Mouse (Mus musculus) hindbrain, embryonic 15.5 days (tissue): Measurements from ENCODE around the gene Gm49325. TPM values are rescaled to one million over a fixed set of nuclear protein-coding genes. Genes with fewer than 3 reads are reported as not detected.

ENCODE experiments used
- ATAC-seq: fragments of 200-750 bp; cut with Nextera tagmentation; 2 replicates; pipeline ENCODE4 v1.8.0; 2017; ENCODE audit warnings: low read depth, moderate number of reproducible peaks, moderate TSS enrichment; ENCODE audit not compliant: low FRiP score
- H3K27ac ChIP-seq: fragments of 300-500 bp; sonication (generic); replicated peaks from 2 replicates; pipeline ENCODE4 v1.5.1; 2015; ENCODE audit warnings: mild to moderate bottlenecking, inconsistent platforms
- H3K27me3 ChIP-seq: fragments of 300-500 bp; sonication (generic); 2 replicates; pipeline ENCODE4 v1.6.1; 2015; ENCODE audit warnings: control low read depth, inconsistent platforms
- H3K36me3 ChIP-seq: fragments of 300-500 bp; sonication (generic); 2 replicates; pipeline ENCODE4 v1.6.1; 2015; ENCODE audit warnings: control low read depth, inconsistent platforms
- H3K4me1 ChIP-seq: fragments of 300-500 bp; sonication (generic); replicated peaks from 2 replicates; pipeline ENCODE4 v1.6.1; 2015; ENCODE audit warnings: control low read depth, inconsistent platforms
- H3K4me2 ChIP-seq: fragments of 300-500 bp; sonication (generic); 2 replicates; pipeline ENCODE4 v1.6.1; 2015; ENCODE audit warnings: moderate library complexity, mild to moderate bottlenecking, inconsistent platforms
- H3K4me3 ChIP-seq: fragments of 300-500 bp; sonication (generic); 2 replicates; pipeline ENCODE4 v1.5.1; 2015; ENCODE audit warnings: mild to moderate bottlenecking, inconsistent platforms
- H3K9ac ChIP-seq: fragments of 300-500 bp; sonication (generic); 2 replicates; pipeline ENCODE4 v1.6.1; 2015; ENCODE audit warnings: inconsistent platforms
- H3K9me3 ChIP-seq: fragments of 300-500 bp; sonication (generic); 2 replicates; pipeline ENCODE4 v1.6.1; 2016; ENCODE audit warnings: control low read depth, inconsistent platforms
- WGBS: fragments of 180-500 bp; shearing (Covaris S2); methylation state at CpG from one replicate; pipeline ENCODE4 v1.1.7; 2015; 5-methylcytosine and 5-hydroxymethylcytosine counted together
- polyA plus RNA-seq: library from polyadenylated mRNA; unstranded; fragments of >200 nt; fragmentation: Nextera tagmentation; extraction: Ambion mirVana; gene quantifications from 2 replicates; pipeline ENCODE4 v1.2.1, GENCODE M21; 2015

Gm49325 gene
- polyA plus RNA-seq, 1 experiment from 2014 or later = 2.9 TPM

DNA sequence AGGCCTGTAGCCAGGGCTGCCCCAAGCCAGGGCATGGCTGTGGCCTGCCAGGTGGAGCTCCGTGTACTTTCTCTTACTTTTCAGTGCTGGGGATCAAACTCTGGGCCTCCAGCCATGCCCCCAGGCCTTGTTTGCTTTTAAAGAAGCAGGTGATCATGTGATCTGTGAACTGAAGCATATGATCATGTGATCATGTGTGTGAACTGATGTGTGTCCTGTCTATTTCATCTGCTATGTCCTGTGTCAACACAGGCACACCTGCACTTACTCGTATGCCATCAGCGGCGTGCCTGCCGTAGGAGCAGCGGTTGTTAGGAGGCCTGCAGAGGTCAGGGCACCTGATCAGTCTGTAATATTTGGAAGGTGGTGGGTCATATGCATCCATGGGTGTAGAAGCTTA, 28.0 kb downstream of the Gm49325 start:
- Histone ChIP-seq H3K9me3 (no peaks in the 10 kb centered on the region), H3K4me1 (peaks cover 14% of the 10 kb centered on the region), H3K36me3 (peaks cover 18% of the 10 kb centered on the region), H3K4me2 (no peak overlapping the region), H3K27ac (no peak overlapping the region; the same call in 1 of the 2 replicates), H3K27me3 (no peaks in the 10 kb centered on the region), H3K9ac (no peak overlapping the region), H3K4me3 (no peak overlapping the region)
- 75% methylated on average over 6 of the region's 6 CpGs for WGBS
- no peak for ATAC-seq

DNA sequence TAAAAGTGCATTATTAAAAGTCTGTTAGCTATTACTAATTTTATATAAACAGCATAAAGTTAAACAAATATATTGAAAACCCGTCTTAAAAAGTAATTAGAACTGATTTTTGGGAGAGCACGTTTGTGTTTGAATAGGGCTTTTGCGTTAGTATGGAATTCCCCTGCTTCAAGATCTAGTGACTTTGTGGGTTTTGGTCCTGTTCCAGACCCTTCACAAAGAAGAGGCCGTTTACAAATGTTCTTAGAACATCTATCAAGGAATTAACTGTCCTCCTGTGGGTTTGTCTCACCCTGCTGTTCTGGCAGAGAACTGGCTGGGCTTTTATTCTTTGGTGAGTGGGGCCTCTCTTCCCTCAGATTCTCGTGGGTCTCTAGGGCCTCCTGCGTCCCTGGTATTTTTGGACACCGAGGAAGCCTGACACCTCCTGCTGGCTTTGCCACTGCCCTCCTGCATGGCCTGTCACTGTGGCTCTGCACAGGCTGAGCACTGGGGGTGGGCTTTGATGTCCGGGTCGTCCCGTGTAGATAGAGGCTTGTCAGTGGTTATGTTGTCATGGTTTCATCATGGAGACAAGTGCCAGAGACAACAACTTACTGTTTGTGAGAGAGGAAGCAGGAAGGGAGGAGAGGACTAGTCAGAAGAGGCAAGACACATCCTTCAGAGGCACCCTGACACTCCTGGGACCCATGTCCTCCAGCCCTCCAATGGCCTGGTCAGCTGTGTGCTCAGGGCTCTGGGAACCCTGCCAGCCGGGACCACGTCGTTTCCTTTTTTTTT, 28.6 kb downstream of the Gm49325 start:
- Histone ChIP-seq H3K4me2 (no peak overlapping the region), H3K4me1 (peaks cover 15% of the 10 kb centered on the region), H3K36me3 (peaks cover 18% of the 10 kb centered on the region), H3K9me3 (no peaks in the 10 kb centered on the region), H3K27me3 (no peaks in the 10 kb centered on the region), H3K27ac (no peak overlapping the region), H3K9ac (no peak overlapping the region), H3K4me3 (no peak overlapping the region)
- peak; percentile 78; the same call in 1 of the 2 replicates for ATAC-seq
- 44% methylated on average over 13 of the region's 13 CpGs for WGBS

DNA sequence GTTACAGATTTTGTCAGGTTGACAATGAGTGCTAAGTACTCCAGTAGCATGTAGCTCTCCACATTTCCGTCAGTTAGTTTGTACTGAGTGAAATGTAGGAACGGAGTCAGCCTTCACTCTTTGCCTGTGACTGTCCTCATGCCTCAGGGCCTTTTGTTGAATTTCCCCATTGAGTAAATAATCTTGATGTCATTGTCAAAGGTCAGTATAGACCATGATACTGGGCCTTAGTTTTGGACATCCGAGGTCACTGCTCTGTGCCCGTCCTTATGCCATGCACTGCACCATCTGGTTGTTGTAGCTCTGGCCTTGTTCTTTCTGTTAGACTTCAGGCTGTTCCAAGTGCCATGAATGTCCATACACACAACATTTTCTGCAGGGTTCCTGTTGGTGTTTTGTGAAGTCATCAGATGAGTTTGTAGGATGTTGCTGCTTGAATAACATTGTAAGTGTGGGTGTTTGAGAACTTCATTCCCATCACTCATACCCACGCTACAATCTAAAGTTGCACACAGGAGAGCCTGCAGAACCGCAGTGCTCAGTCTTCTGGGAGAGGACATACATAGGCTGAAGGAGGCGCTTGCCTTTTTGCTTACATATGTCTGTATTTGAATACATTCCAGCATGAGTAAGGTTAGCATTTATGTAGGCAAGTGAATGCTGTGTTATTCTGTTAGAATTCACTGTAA, 30.4 kb downstream of the Gm49325 start:
- H3K9ac ChIP-seq = no peak overlapping the region
- peaks cover 15% of the 10 kb centered on the region for H3K4me1 ChIP-seq
- H3K4me3 ChIP-seq = no peak overlapping the region
- no peak overlapping the region for H3K27ac ChIP-seq
- WGBS = 89% methylated on average over 7 of the region's 7 CpGs
- H3K4me2 ChIP-seq = no peak overlapping the region
- no peak for ATAC-seq
- H3K27me3 ChIP-seq = no peaks in the 10 kb centered on the region
- no peaks in the 10 kb centered on the region for H3K9me3 ChIP-seq
- H3K36me3 ChIP-seq = peaks cover 18% of the 10 kb centered on the region

DNA sequence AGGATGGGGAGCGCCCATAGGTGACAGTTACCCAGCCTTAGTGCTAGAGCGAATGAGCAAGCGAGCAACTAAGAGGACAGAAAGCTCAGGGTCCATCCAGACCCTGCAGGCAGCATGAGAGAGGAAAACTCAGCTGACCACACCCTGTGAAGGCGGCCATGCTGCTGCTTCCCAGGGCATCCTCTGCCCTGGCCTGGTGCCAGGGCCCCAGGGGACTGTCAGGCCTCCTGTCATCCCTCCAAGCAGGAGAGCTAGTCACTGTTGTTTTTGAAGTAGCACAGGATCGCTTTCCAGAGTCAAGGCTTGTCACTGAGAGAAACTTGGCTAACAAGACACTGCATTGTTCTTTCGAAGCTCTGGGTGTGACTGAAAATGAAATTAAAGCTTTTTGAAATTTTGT, 33.0 kb downstream of the Gm49325 start:
- H3K9ac ChIP-seq = no peak overlapping the region
- 66% methylated on average over 6 of the region's 6 CpGs for WGBS
- no peak for ATAC-seq

DNA sequence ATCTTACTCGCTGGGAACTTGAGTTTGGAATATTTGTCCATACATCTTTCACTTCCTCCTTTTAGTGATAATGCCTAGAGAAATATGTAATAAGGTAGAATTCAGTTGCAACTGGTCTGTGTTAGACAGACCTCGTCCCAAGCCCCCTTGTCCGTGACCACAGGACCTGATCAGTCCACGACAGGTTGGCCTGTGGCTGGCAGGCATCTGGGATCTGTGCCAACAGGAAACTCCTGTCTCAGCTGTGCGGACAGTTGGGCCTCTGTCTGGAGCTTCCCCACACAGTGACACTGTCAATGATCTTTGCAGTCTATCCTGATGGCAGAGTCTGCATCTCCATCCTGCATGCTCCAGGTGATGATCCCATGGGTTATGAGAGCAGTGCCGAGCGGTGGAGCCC, 37.2 kb downstream of the Gm49325 start:
- Histone ChIP-seq H3K9me3 (no peaks in the 10 kb centered on the region), H3K27me3 (no peaks in the 10 kb centered on the region), H3K36me3 (peaks cover 39% of the 10 kb centered on the region), H3K4me1 (peaks cover 5% of the 10 kb centered on the region; the same call in 1 of the 2 replicates), H3K4me3 (no peak overlapping the region), H3K27ac (no peak overlapping the region), H3K9ac (no peak overlapping the region), H3K4me2 (no peak overlapping the region)
- 78% methylated on average over 7 of the region's 7 CpGs for WGBS
- ATAC-seq = no peak

More for the DNA sequence above, 33.0 kb downstream of the Gm49325 start:
- Histone ChIP-seq H3K9me3 (no peaks in the 10 kb centered on the region), H3K4me2 (no peak overlapping the region), H3K27ac (no peak overlapping the region), H3K4me3 (no peak overlapping the region), H3K27me3 (no peaks in the 10 kb centered on the region), H3K36me3 (peaks cover 22% of the 10 kb centered on the region), H3K4me1 (peaks cover 13% of the 10 kb centered on the region)

DNA sequence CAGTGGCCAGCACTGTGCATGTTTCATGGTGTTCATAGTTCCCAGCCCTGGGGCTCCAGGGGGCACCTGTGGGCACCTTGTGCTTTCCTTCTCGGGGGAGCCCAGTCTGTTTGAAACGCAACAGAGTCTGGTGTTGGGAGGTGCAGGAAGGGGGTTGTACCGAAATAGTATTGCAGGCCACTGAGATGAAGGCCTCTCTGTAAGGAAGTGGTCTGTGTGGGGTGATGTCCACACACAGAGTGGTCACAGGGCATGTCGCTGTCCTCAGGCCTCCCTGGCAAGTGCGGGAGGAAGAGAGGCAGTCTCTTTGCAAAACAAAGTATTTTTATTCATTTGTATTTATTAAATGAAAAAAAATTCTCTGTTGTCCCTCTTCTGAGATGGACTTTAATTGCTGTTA, 39.6 kb downstream of the Gm49325 start:
- no peaks in the 10 kb centered on the region for H3K9me3 ChIP-seq

DNA sequence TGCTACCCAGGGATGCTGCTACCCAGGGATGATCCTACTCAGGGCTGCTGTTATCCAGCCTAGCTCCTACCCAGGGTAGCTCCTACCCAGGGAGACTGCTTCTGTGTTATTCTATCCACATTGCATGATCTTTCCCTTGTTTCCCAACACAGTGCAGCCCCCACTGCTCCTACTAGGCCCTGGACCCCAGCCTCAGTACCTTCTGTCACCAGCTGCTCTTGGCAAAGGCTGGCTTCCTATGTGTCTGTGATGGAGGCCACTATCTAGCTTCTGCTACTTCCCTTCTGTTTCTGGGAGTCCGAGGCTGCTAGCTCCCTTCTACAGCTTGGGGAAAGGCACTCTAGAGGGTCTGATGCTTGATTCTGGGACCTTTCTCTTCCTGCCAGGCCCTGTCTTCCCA, 41.5 kb downstream of the Gm49325 start:
- WGBS = 75% methylated on average over 1 of the region's 1 CpGs
- Histone ChIP-seq H3K36me3 (peaks cover 30% of the 10 kb centered on the region), H3K27me3 (no peaks in the 10 kb centered on the region), H3K9ac (no peak overlapping the region), H3K4me1 (no peaks in the 10 kb centered on the region), H3K27ac (no peak overlapping the region), H3K4me2 (no peak overlapping the region), H3K9me3 (no peaks in the 10 kb centered on the region), H3K4me3 (no peak overlapping the region)
- ATAC-seq = no peak

More for the DNA sequence above, 39.6 kb downstream of the Gm49325 start:
- Histone ChIP-seq H3K36me3 (peaks cover 39% of the 10 kb centered on the region), H3K27ac (no peak overlapping the region), H3K4me3 (no peak overlapping the region), H3K4me2 (no peak overlapping the region), H3K4me1 (no peaks in the 10 kb centered on the region), H3K9ac (no peak overlapping the region), H3K27me3 (no peaks in the 10 kb centered on the region)
- no peak for ATAC-seq
- WGBS = 93% methylated on average over 5 of the region's 5 CpGs

DNA sequence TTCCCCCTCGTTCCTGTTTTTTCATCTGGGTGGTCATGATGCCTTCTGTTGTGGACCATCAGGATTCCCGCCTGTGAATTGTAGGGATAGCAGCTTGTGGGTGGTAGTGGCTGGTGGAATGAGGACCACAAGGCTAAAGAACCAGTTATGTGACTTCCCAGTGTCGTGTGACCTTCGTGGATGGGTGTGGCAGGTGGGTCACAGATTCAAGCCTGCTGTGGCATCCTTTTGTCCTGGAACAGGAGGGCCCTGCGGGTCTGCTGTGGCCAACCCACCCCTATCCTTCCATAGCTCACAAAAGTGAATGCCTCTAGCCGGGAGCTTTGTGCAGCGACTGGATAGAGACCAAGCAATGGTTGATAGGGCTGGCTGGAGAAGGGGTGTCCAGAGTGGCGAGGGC, 41.9 kb downstream of the Gm49325 start:
- 85% methylated on average over 8 of the region's 8 CpGs for WGBS
- no peaks in the 10 kb centered on the region for H3K4me1 ChIP-seq
- H3K9ac ChIP-seq = no peak overlapping the region
- H3K27ac ChIP-seq = no peak overlapping the region
- H3K27me3 ChIP-seq = no peaks in the 10 kb centered on the region
- H3K9me3 ChIP-seq = no peaks in the 10 kb centered on the region
- H3K4me2 ChIP-seq = no peak overlapping the region
- no peak overlapping the region for H3K4me3 ChIP-seq
- H3K36me3 ChIP-seq = peaks cover 30% of the 10 kb centered on the region
- ATAC-seq = no peak

DNA sequence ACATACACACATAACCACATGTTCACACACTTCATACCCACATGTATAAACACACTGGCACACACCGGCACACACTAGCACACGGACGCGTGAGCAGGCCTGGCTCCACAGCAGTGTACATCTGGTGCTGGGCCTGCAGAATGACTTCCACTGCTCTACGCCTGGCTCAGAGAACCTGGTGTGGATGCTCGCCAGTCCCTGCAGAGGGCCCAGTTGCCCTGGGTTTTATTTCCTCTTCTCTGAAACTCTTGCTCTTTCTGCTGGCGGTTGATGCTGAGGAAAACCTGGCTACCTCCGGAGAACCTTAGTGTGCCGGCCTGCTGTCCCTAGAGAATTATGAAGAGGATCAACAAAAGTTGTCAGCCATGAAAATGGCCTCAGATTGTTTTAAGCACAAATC, 46.0 kb downstream of the Gm49325 start:
- ATAC-seq = no peak
- WGBS = 79% methylated on average over 9 of the region's 9 CpGs
- Histone ChIP-seq H3K4me1 (no peaks in the 10 kb centered on the region), H3K27me3 (no peaks in the 10 kb centered on the region), H3K9me3 (no peaks in the 10 kb centered on the region), H3K9ac (no peak overlapping the region), H3K36me3 (no peaks in the 10 kb centered on the region), H3K4me2 (no peak overlapping the region), H3K27ac (no peak overlapping the region), H3K4me3 (no peak overlapping the region)

DNA sequence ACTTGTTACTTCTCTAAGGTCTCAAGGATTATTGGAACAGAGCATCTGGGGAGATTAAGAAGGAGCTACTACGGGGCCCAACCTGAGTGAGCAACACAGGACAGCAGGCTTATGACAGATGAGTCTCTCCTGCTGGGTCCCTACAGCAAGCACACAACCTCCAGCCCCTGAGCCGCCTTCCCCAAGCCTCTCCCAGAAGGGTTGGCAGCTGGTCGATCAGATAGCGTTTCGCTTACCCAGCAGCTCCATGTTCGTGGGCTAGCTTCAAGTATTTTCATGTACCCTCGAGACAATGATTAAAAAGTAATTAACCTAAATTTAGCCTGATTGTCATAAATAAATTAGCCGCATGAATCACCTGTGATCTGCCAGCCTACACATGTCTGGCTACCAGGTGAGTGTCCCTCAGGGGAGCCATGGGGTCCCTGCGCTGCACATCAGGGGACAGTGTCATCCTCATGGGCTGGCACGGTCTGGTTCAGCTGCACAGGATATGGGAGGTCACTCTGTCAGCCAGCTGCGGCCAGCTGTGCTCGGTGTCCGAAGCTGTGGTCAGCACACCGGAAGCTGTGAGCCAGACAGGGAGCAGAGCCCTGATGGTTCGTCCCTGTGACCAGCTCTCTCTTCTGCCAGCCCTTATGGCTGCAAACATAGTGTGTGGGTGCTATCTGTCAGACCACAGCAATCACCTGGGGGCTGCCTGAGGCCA, 52.4 kb downstream of the Gm49325 start:
- H3K27me3 ChIP-seq = no peaks in the 10 kb centered on the region
- 61% methylated on average over 15 of the region's 15 CpGs for whole genome bisulfite sequencing
- H3K4me3 ChIP-seq = no peak overlapping the region
- H3K27ac ChIP-seq = no peak overlapping the region
- ATAC-seq = no peak
- H3K4me2 ChIP-seq = no peak overlapping the region
- H3K36me3 ChIP-seq = no peaks in the 10 kb centered on the region
- H3K9me3 ChIP-seq = no peaks in the 10 kb centered on the region
- H3K4me1 ChIP-seq = 0 out of 2 replicates have a peak, but pooled peaks cover 2% of the 10 kb centered on the region
- no peak overlapping the region for H3K9ac ChIP-seq

DNA sequence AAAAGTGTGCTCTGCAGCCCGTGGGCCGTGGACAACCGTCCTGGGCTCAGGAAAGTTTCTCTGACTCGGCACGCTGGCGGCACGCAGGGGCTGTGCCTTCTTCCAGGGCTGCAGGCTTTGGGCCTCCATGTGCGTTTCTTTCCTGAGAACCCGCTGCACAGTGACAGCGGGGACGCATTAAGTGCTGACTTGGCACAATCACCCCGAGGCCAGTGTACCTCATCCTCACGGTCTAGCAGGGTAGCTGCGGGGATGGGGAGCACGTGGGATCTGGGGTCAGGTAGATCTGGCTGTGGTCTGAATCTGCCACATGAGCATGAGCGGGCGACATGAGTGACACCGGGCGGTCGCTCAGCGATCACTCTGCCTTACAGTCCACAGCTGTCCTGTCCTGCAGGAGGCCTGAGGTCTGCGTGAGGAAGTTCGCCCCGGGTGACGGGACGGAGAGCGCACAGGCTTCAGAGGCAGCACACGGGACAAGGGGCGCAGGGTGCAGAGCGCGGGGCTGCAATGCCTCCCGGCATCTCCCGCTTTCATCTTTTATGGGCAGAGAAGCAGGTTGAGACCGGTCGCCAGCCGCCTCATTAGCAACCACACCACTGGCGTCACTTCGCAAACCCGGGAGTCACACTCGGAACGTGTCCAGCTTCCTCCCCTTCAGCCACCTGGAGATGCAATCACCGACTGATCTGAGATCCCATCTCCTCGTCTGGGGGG, 58.1 kb downstream of the Gm49325 start:
- no peaks in the 10 kb centered on the region for H3K9me3 ChIP-seq
- H3K36me3 ChIP-seq = no peaks in the 10 kb centered on the region
- 57% methylated on average over 43 of the region's 43 CpGs for WGBS
- no peak overlapping the region for H3K27ac ChIP-seq
- no peaks in the 10 kb centered on the region for H3K27me3 ChIP-seq
- H3K4me3 ChIP-seq = no peak overlapping the region
- no peak overlapping the region for H3K9ac ChIP-seq
- no peaks in the 10 kb centered on the region for H3K4me1 ChIP-seq
- H3K4me2 ChIP-seq = peak overlapping the region; percentile 27
- ATAC-seq = peak; percentile 49; the same call in 1 of the 2 replicates
